9 mouse cellular contexts compared by ENCODE assay signal in genomic region chr1:138517360-138518099, GRCm38 (mm10).
DNase-seq lines count a peak whose midpoint lies in the region; ATAC-seq and TF ChIP-seq lines count a peak whose summit lies in the region.
"Had no signal": no experiment of that assay in that cellular context is flagged by ENCODE, and none has a peak within 500 bp of the region (broad histone marks: within the 10 kb centered on the region; RNA-seq: fewer than 3 reads in every experiment).

No protein-coding gene starts in this region.

- intact Hi-C loops in gastrocnemius, adult 2 months (cut with DNase I) = no loop called here

- H3K27ac ChIP-seq in gastrocnemius, adult 2 months = peak overlapping the region; percentile 35; the same call in 1 of the 2 replicates
- H3K27ac ChIP-seq in limb, embryonic 13.5 days = no peak overlapping the region

- peaks cover 21% of the 10 kb centered on the region for H3K4me1 ChIP-seq in limb, embryonic 13.5 days

- H3K36me3 ChIP-seq in limb, embryonic 13.5 days = no peaks in the 10 kb centered on the region

- no peak overlapping the region for H3K9ac ChIP-seq in limb, embryonic 13.5 days

- no peak for TF ChIP-seq CTCF in gastrocnemius, adult 2 months (IDR thresholded peaks at IDR 0.05)

- no peaks in the 10 kb centered on the region for H3K27me3 ChIP-seq in limb, embryonic 13.5 days

- H3K9me3 ChIP-seq in limb, embryonic 13.5 days = no peaks in the 10 kb centered on the region

- ATAC-seq in limb, embryonic 13.5 days (ENCODE audit: low FRiP score, low read depth) = no peak; the same call in 1 of the 2 replicates
- ATAC-seq in megakaryocyte-erythroid progenitor cell, adult 5-6 weeks (replicated peaks; ENCODE audit: low FRiP score, low TSS enrichment, poor library complexity, severe bottlenecking) = peak; percentile 51; the same call in 1 of the 2 replicates
- ATAC-seq in frontal cortex, adult (ENCODE audit: low TSS enrichment) = no peak

- no peak for DNase-seq in gastrocnemius, adult 2 months
- DNase-seq in gastrocnemius, postnatal 4 days (ENCODE audit: low spot score in 2 of 2) = no peak
- peak; percentile 29 to 38 for DNase-seq in B cell, adult 2 months
- no peak for DNase-seq in adrenal gland, adult 18-20 months (ENCODE audit: low spot score in 2 of 2)
- DNase-seq in adrenal gland, postnatal 4 days (ENCODE audit: low spot score in 2 of 2) = no peak
- DNase-seq: adrenal gland, postnatal 10 days had no signal

- no peak overlapping the region for H3K4me3 ChIP-seq in gastrocnemius, adult 2 months
- no peak overlapping the region for H3K4me3 ChIP-seq in limb, embryonic 13.5 days

- 25% methylated on average over 6 of the region's 6 CpGs for WGBS in limb, embryonic 13.5 days

- peak overlapping the region; percentile 15; the same call in 1 of the 2 replicates for H3K4me2 ChIP-seq in limb, embryonic 13.5 days (replicated peaks)

Comparison
In these comparisons a context has a peak if more than half of its experiments do, and no peak if none do; other contexts are left out.
1. DNase-seq: peak in B cell, adult 2 months (2 of 2); none in gastrocnemius, adult 2 months (single experiment), gastrocnemius, postnatal 4 days (0 of 2), adrenal gland, adult 18-20 months (0 of 2) and adrenal gland, postnatal 4 days (0 of 2).